Mouse (Mus musculus) adrenal gland (tissue): ENCODE data around the gene Cux1.
"Not testable (repeated sequence)": the region's sequence is repeated elsewhere in the genome, so short reads cannot be mapped to it uniquely, and the experiment has no call there.

Source experiments
- intact Hi-C: fragments of 180-260 bp; cut with DNase I; formaldehyde crosslinking; loops from one replicate; pipeline ENCODE4 v1.15.1; 2025

The Cux1 gene

GRCm38 (mm10) chr5:136479801-136480200 is 87.5 kb downstream of the Cux1 start:
- intact Hi-C loops, result no loop called here

- intact Hi-C loops, result no loop called here
These were observed 88.1 kb downstream of the Cux1 start for GRCm38 (mm10) chr5:136479024-136479763.

GRCm38 (mm10) chr5:136476272-136476671 is 91.0 kb downstream of the Cux1 start:
- intact Hi-C loops, result no loop called here

GRCm38 (mm10) chr5:136475161-136475560 is 92.1 kb downstream of the Cux1 start:
- intact Hi-C loops, result no loop called here

GRCm38 (mm10) chr5:136474086-136474485 is 93.2 kb downstream of the Cux1 start:
- intact Hi-C loops, result no loop called here

GRCm38 (mm10) chr5:136473337-136473736 is 94.0 kb downstream of the Cux1 start:
- intact Hi-C loops, result no loop called here

GRCm38 (mm10) chr5:136472846-136473245 is 94.4 kb downstream of the Cux1 start:
- intact Hi-C loops, result no loop called here

- intact Hi-C loops, result not testable (repeated sequence)
These were observed 96.1 kb downstream of the Cux1 start for GRCm38 (mm10) chr5:136470985-136471735.

GRCm38 (mm10) chr5:136469301-136469700 is 98.0 kb downstream of the Cux1 start:
- intact Hi-C loops, result loop anchor here (5.0 kb wide), 1 partner anchor 98 kb away; the partner anchor contains the start of gene Cux1

GRCm38 (mm10) chr5:136467360-136467999 is 99.8 kb downstream of the Cux1 start:
- intact Hi-C loops, result loop anchor here (5.0 kb wide), 1 partner anchor 100 kb away; the partner anchor contains the start of gene Cux1

- intact Hi-C loops, result loop anchor here (5.0 kb wide), 1 partner anchor 101 kb away; the partner anchor contains the start of gene Cux1
These were observed 101.4 kb downstream of the Cux1 start for GRCm38 (mm10) chr5:136465770-136466406.

GRCm38 (mm10) chr5:136465366-136465765 is 101.9 kb downstream of the Cux1 start:
- intact Hi-C loops, result loop anchor here (5.0 kb wide), 1 partner anchor 102 kb away; the partner anchor contains the start of gene Cux1

GRCm38 (mm10) chr5:136464849-136465248 is 102.4 kb downstream of the Cux1 start:
- intact Hi-C loops, result loop anchor here (5.0 kb wide), 1 partner anchor 102 kb away; the partner anchor contains the start of gene Cux1

GRCm38 (mm10) chr5:136464128-136464527 is 103.2 kb downstream of the Cux1 start:
- intact Hi-C loops, result no loop called here

- intact Hi-C loops, result no loop called here
These were observed 104.7 kb downstream of the Cux1 start for GRCm38 (mm10) chr5:136462613-136463012.

GRCm38 (mm10) chr5:136459901-136460300 is 107.4 kb downstream of the Cux1 start:
- intact Hi-C loops, result no loop called here

GRCm38 (mm10) chr5:136458893-136459499 is 108.3 kb downstream of the Cux1 start:
- intact Hi-C loops, result no loop called here

GRCm38 (mm10) chr5:136458102-136458863 is 109.0 kb downstream of the Cux1 start:
- intact Hi-C loops, result no loop called here

GRCm38 (mm10) chr5:136456395-136456794 is 110.9 kb downstream of the Cux1 start:
- intact Hi-C loops, result no loop called here

GRCm38 (mm10) chr5:136452681-136453080 is 114.6 kb downstream of the Cux1 start:
- intact Hi-C loops, result no loop called here
